Mouse (Mus musculus) adrenal gland, adult 2 months (tissue): ENCODE measurements around the gene Insig1. TPM values are rescaled to one million over a fixed set of nuclear protein-coding genes. Genes with fewer than 3 reads are reported as not detected.
A peak's percentile ranks its signal among the peaks of the same experiment; 100 is the strongest.

ENCODE experiments used
- DNase-seq: peaks from one replicate; pipeline ENCODE4 v3.0.0; 2021
- polyA plus RNA-seq: library from polyadenylated mRNA; depleted of rRNA; stranded (reverse); fragments of >200 nt; gene quantifications from 2 replicates; pipeline ENCODE4 v1.2.3, GENCODE M21; 2012; rRNA removed
- total RNA-seq, 2 experiments: library from RNA; stranded (reverse); gene quantifications; 2 replicates each; pipeline ENCODE4 v1.2.3; 2021

The Insig1 gene
- total and polyA plus RNA-seq, 3 experiments, result 113 to 423 (median 210) TPM

GRCm38 (mm10) chr5:28118531-28118925, 47.4 kb downstream of the Insig1 start:
- no peak for DNase-seq

GRCm38 (mm10) chr5:28119576-28119975, 48.4 kb downstream of the Insig1 start:
- DNase-seq, result no peak

- peak; percentile 77 for DNase-seq
Measured at GRCm38 (mm10) chr5:28122491-28123454, 51.6 kb downstream of the Insig1 start.

- DNase-seq, result no peak
Measured at GRCm38 (mm10) chr5:28123455-28123825, 52.3 kb downstream of the Insig1 start.

GRCm38 (mm10) chr5:28124321-28125230, 53.4 kb downstream of the Insig1 start:
- DNase-seq, result no peak

Other genes with a start within 250 kb of the Insig1 start
- not detected for gene Htr5a, start 229.2 kb upstream of the Insig1 start, total RNA-seq
- gene Htr5a, start 229.2 kb upstream of the Insig1 start, polyA plus RNA-seq, result 0.01 TPM in 1 of 2 replicates, not detected in the other
- gene En2, start 94.3 kb downstream of the Insig1 start, total RNA-seq, result under 1 TPM; 0.07 to 0.17 TPM
- gene En2, start 94.3 kb downstream of the Insig1 start, polyA plus RNA-seq, result 0.12 and 0.19 TPM in 2 replicates
- gene Cnpy1, start 174.4 kb downstream of the Insig1 start, total RNA-seq, result not detected
- gene Cnpy1, start 174.4 kb downstream of the Insig1 start, polyA plus RNA-seq, result not detected in 2 replicates
- gene Rbm33, start 245.8 kb downstream of the Insig1 start, total RNA-seq, result 10 to 100 TPM; 34.4 to 48.4 TPM
- 26.4 and 36.5 TPM in 2 replicates for gene Rbm33, start 245.8 kb downstream of the Insig1 start, polyA plus RNA-seq